Mouse (Mus musculus) lung, postnatal 0 days (tissue): Measurements from ENCODE around the gene Dera. TPM values are rescaled to one million over a fixed set of nuclear protein-coding genes. Genes with fewer than 3 reads are reported as not detected.

Source experiments
- ATAC-seq: fragments of 200-750 bp; cut with Nextera tagmentation; 2 replicates; pipeline ENCODE4 v1.8.0; 2017; ENCODE audit warnings: moderate library complexity
- DNase-seq: peaks from one replicate; pipeline ENCODE4 v3.0.0-alpha.2; 2016; ENCODE audit warnings: low spot score
- H3K27ac ChIP-seq: fragments of 300-500 bp; sonication (generic); 2 replicates; pipeline ENCODE4 v1.5.1; 2014; ENCODE audit warnings: antibody characterized with exemption, mild to moderate bottlenecking, low read length, mixed read lengths
- H3K27me3 ChIP-seq: fragments of 300-500 bp; sonication (generic); replicated peaks from 2 replicates; pipeline ENCODE4 v1.6.1; 2014; ENCODE audit warnings: low read length, mixed read lengths; ENCODE audit not compliant: insufficient read depth
- H3K36me3 ChIP-seq: fragments of 300-500 bp; sonication (generic); 2 replicates; pipeline ENCODE4 v1.6.1; 2014; ENCODE audit warnings: low read length, mixed read lengths; ENCODE audit not compliant: insufficient read depth
- H3K4me1 ChIP-seq: fragments of 300-500 bp; sonication (generic); 2 replicates; pipeline ENCODE4 v1.6.1; 2014; ENCODE audit warnings: antibody characterized with exemption, low read depth, low read length, mixed read lengths; ENCODE audit not compliant: insufficient read depth
- H3K4me2 ChIP-seq: fragments of 300-500 bp; sonication (generic); replicated peaks from 2 replicates; pipeline ENCODE4 v1.6.1; 2014; ENCODE audit warnings: low read depth, mild to moderate bottlenecking, low read length, moderate library complexity, mixed read lengths
- H3K4me3 ChIP-seq: fragments of 300-500 bp; sonication (generic); 2 replicates; pipeline ENCODE4 v1.5.1; 2014; ENCODE audit warnings: low read depth, low read length
- H3K9ac ChIP-seq: fragments of 300-500 bp; sonication (generic); replicated peaks from 2 replicates; pipeline ENCODE4 v1.6.1; 2014; ENCODE audit warnings: low read depth, mild to moderate bottlenecking
- H3K9me3 ChIP-seq: fragments of 300-500 bp; sonication (generic); 2 replicates; pipeline ENCODE4 v1.6.1; 2016; ENCODE audit warnings: low read length, mixed read lengths
- CTCF ChIP-seq: IDR thresholded peaks from 2 replicates; pipeline ENCODE4 v1.5.1; 2016; ENCODE audit warnings: antibody characterized with exemption, mild to moderate bottlenecking
- EP300 ChIP-seq: IDR thresholded peaks from 2 replicates; pipeline ENCODE4 v1.6.1; 2016; ENCODE audit warnings: antibody characterized with exemption, mild to moderate bottlenecking, control low read depth
- WGBS: fragments of 180-500 bp; shearing (Covaris S2); extraction: QIAGEN DNeasy Blood & Tissue Kit; methylation state at CpG from one replicate; pipeline ENCODE4 v1.1.7; 2014; 5-methylcytosine and 5-hydroxymethylcytosine counted together
- polyA plus RNA-seq: library from polyadenylated mRNA; unstranded; fragments of >200 nt; fragmentation: Nextera tagmentation; extraction: Ambion mirVana; gene quantifications from 2 replicates; pipeline ENCODE4 v1.2.1, GENCODE M21; 2015

The Dera gene
- polyA plus RNA-seq, 1 experiment from 2014 or later, result 30.7 TPM

GRCm38 (mm10) chr6:137735671-137736238 lies 18.6 kb upstream of the Dera start:
- Histone ChIP-seq H3K4me1 (peaks cover 10% of the 10 kb centered on the region; the same call in 1 of the 2 replicates), H3K36me3 (peaks cover 12% of the 10 kb centered on the region; the same call in 1 of the 2 replicates), H3K4me3 (peak overlapping the region; percentile 93), H3K4me2 (peak overlapping the region; percentile 69), H3K9ac (peak overlapping the region; percentile 90), H3K27ac (peak overlapping the region; percentile 90), H3K27me3 (no peaks in the 10 kb centered on the region), H3K9me3 (no peaks in the 10 kb centered on the region)
- TF ChIP-seq EP300 (no peak), CTCF (no peak)
- 7% methylated on average over 17 of the region's 17 CpGs for WGBS
- DNase-seq, result no peak
- ATAC-seq, result no peak

GRCm38 (mm10) chr6:137740972-137741371 lies 13.4 kb upstream of the Dera start:
- no peak overlapping the region for H3K4me2 ChIP-seq
- H3K36me3 ChIP-seq, result peaks cover 32% of the 10 kb centered on the region; the same call in 1 of the 2 replicates
- H3K9ac ChIP-seq, result no peak overlapping the region
- no peak for TF ChIP-seq CTCF
- TF ChIP-seq EP300, result no peak
- H3K9me3 ChIP-seq, result no peaks in the 10 kb centered on the region
- WGBS, result 84% methylated on average over 2 of the region's 2 CpGs
- no peak for DNase-seq
- no peaks in the 10 kb centered on the region for H3K27me3 ChIP-seq
- H3K4me3 ChIP-seq, result no peak overlapping the region
- ATAC-seq, result no peak
- H3K4me1 ChIP-seq, result peaks cover 2% of the 10 kb centered on the region; the same call in 1 of the 2 replicates
- no peak overlapping the region for H3K27ac ChIP-seq

- DNase-seq, result no peak
- Histone ChIP-seq H3K27ac (no peak overlapping the region), H3K9me3 (no peaks in the 10 kb centered on the region), H3K9ac (no peak overlapping the region), H3K4me2 (no peak overlapping the region), H3K36me3 (peaks cover 29% of the 10 kb centered on the region; the same call in 1 of the 2 replicates), H3K4me3 (no peak overlapping the region), H3K27me3 (no peaks in the 10 kb centered on the region), H3K4me1 (no peaks in the 10 kb centered on the region)
- TF ChIP-seq EP300 (no peak), CTCF (no peak)
- ATAC-seq, result no peak
- WGBS, result 77% methylated on average over 4 of the region's 4 CpGs
Measured at GRCm38 (mm10) chr6:137744700-137745099, 9.6 kb upstream of the Dera start.

- no peak overlapping the region for H3K9ac ChIP-seq
- no peak overlapping the region for H3K4me3 ChIP-seq
- no peak overlapping the region for H3K27ac ChIP-seq
- peak; percentile 53 for DNase-seq
- TF ChIP-seq CTCF, result peak; percentile 71
- TF ChIP-seq EP300, result no peak
- H3K9me3 ChIP-seq, result no peaks in the 10 kb centered on the region
- H3K36me3 ChIP-seq, result peaks cover 28% of the 10 kb centered on the region; the same call in 1 of the 2 replicates
- H3K4me1 ChIP-seq, result no peaks in the 10 kb centered on the region
- H3K27me3 ChIP-seq, result no peaks in the 10 kb centered on the region
- ATAC-seq, result no peak; the same call in 1 of the 2 replicates
- WGBS, result 70% methylated on average over 5 of the region's 5 CpGs
- H3K4me2 ChIP-seq, result no peak overlapping the region
Measured at GRCm38 (mm10) chr6:137747174-137747928, 7.0 kb upstream of the Dera start.

GRCm38 (mm10) chr6:137751551-137752274 lies 2.6 kb upstream of the Dera start:
- Histone ChIP-seq H3K27me3 (no peaks in the 10 kb centered on the region), H3K4me2 (no peak overlapping the region), H3K4me1 (no peaks in the 10 kb centered on the region), H3K9ac (no peak overlapping the region), H3K36me3 (peaks cover 18% of the 10 kb centered on the region; the same call in 1 of the 2 replicates), H3K9me3 (no peaks in the 10 kb centered on the region), H3K4me3 (no peak overlapping the region), H3K27ac (no peak overlapping the region)
- no peak for DNase-seq
- 82% methylated on average over 10 of the region's 10 CpGs for WGBS
- no peak for ATAC-seq
- TF ChIP-seq CTCF (no peak), EP300 (no peak)

- no peaks in the 10 kb centered on the region for H3K9me3 ChIP-seq
- no peak overlapping the region for H3K4me3 ChIP-seq
- ATAC-seq (no peak), DNase-seq (no peak)
- no peak overlapping the region for H3K4me2 ChIP-seq
- WGBS, result 80% methylated on average over 4 of the region's 4 CpGs
- no peaks in the 10 kb centered on the region for H3K27me3 ChIP-seq
- TF ChIP-seq CTCF (no peak), EP300 (no peak)
- peaks cover 18% of the 10 kb centered on the region; the same call in 1 of the 2 replicates for H3K36me3 ChIP-seq
- no peaks in the 10 kb centered on the region for H3K4me1 ChIP-seq
- H3K9ac ChIP-seq, result no peak overlapping the region
- no peak overlapping the region for H3K27ac ChIP-seq
Measured at GRCm38 (mm10) chr6:137752275-137752655, 2.1 kb upstream of the Dera start.
